Mouse (Mus musculus) left cerebral cortex, postnatal 14 days (tissue): ENCODE measurements at regions not wholly inside any gene's neighbourhood (a gene's known extent, or its start where the extent isn't known, plus 50 kb on each side); places are given as distances from the start of the nearest gene placed in this dataset.

Source experiments
- DNase-seq, 2 experiments: peaks; one replicate each; pipeline ENCODE4 v3.0.0; 2021 to 2022; ENCODE audit warnings: low spot score in 2 of 2, mixed read lengths in 1 of 2
- intact Hi-C: fragments of 180-260 bp; cut with DNase I; formaldehyde crosslinking; loops from one replicate; pipeline ENCODE4 v1.15.1; 2025

- no peak for DNase-seq
- intact Hi-C loops, result no loop called here
Measured at GRCm38 (mm10) chr1:73285342-73285741, 269.6 kb upstream of the Tnp1 start.

GRCm38 (mm10) chr1:73274480-73274879, 258.8 kb upstream of the Tnp1 start:
- intact Hi-C loops, result loop anchor here (5.0 to 10.0 kb wide), 2 partner anchors 397 to 550 kb away; no protein-coding TSS in a partner anchor
- DNase-seq, result peak; percentile 24 to 49

- intact Hi-C loops, result loop anchor here (5.0 to 10.0 kb wide), 2 partner anchors 394 to 554 kb away; no protein-coding TSS in a partner anchor
Measured at GRCm38 (mm10) chr1:73270787-73271391, 255.2 kb upstream of the Tnp1 start.

GRCm38 (mm10) chr1:73269051-73269755, 253.5 kb upstream of the Tnp1 start:
- DNase-seq, result no peak
- intact Hi-C loops, result no loop called here

More at GRCm38 (mm10) chr1:73270787-73271391, 255.2 kb upstream of the Tnp1 start:
- no peak for DNase-seq

- intact Hi-C loops, result no loop called here
- DNase-seq, result peak in 1 of 2 experiments; percentile 13
Measured at GRCm38 (mm10) chr1:73265009-73265408, 249.3 kb upstream of the Tnp1 start.

GRCm38 (mm10) chr1:73264245-73264644, 248.5 kb upstream of the Tnp1 start:
- intact Hi-C loops, result no loop called here
- no peak for DNase-seq

GRCm38 (mm10) chr1:73259525-73260098, 243.9 kb upstream of the Tnp1 start:
- intact Hi-C loops, result no loop called here
- no peak for DNase-seq

- intact Hi-C loops, result no loop called here
- DNase-seq, result no peak
Measured at GRCm38 (mm10) chr1:73257263-73257662, 241.6 kb upstream of the Tnp1 start.

GRCm38 (mm10) chr1:73251911-73252356, 236.2 kb upstream of the Tnp1 start:
- intact Hi-C loops, result no loop called here
- DNase-seq, result no peak

- DNase-seq, result no peak
- intact Hi-C loops, result no loop called here
Measured at GRCm38 (mm10) chr1:73244016-73244415, 228.3 kb upstream of the Tnp1 start.

- peak in 1 of 2 experiments; percentile 15 for DNase-seq
- intact Hi-C loops, result no loop called here
Measured at GRCm38 (mm10) chr1:73242290-73242689, 226.6 kb upstream of the Tnp1 start.

- DNase-seq, result no peak
- intact Hi-C loops, result no loop called here
Measured at GRCm38 (mm10) chr1:73236867-73237266, 221.2 kb upstream of the Tnp1 start.

GRCm38 (mm10) chr1:73233636-73234035, 217.9 kb upstream of the Tnp1 start:
- intact Hi-C loops, result no loop called here
- no peak for DNase-seq

GRCm38 (mm10) chr1:73233041-73233440, 217.3 kb upstream of the Tnp1 start:
- intact Hi-C loops, result no loop called here
- no peak for DNase-seq

- intact Hi-C loops, result no loop called here
Measured at GRCm38 (mm10) chr1:73230611-73231010, 214.9 kb upstream of the Tnp1 start.

GRCm38 (mm10) chr1:73227246-73227645, 211.5 kb upstream of the Tnp1 start:
- DNase-seq, result peak in 1 of 2 experiments; percentile 3
- intact Hi-C loops, result no loop called here

More at GRCm38 (mm10) chr1:73230611-73231010, 214.9 kb upstream of the Tnp1 start:
- no peak for DNase-seq

GRCm38 (mm10) chr1:73221863-73222262, 206.2 kb upstream of the Tnp1 start:
- DNase-seq, result no peak
- intact Hi-C loops, result no loop called here

GRCm38 (mm10) chr1:73214305-73214946, 198.7 kb upstream of the Tnp1 start:
- intact Hi-C loops, result no loop called here
- no peak for DNase-seq

- DNase-seq, result no peak
- intact Hi-C loops, result no loop called here
Measured at GRCm38 (mm10) chr1:73207421-73207820, 191.7 kb upstream of the Tnp1 start.

- intact Hi-C loops, result no loop called here
Measured at GRCm38 (mm10) chr1:73205788-73206187, 190.1 kb upstream of the Tnp1 start.

More at GRCm38 (mm10) chr1:73205788-73206187, 190.1 kb upstream of the Tnp1 start:
- DNase-seq, result no peak
